Mouse (Mus musculus) MEL (cell line): ENCODE data around the gene Zzef1. TPM values are rescaled to one million over a fixed set of nuclear protein-coding genes. Genes with fewer than 3 reads are reported as not detected.

Source experiments
- DNase-seq: peaks from one replicate; pipeline ENCODE4 v3.0.0; 2011; ENCODE audit warnings: low read depth, low spot score
- H3K27ac ChIP-seq: 2 replicates; pipeline ENCODE4 v1.5.1; 2012; ENCODE audit warnings: low read depth, mild to moderate bottlenecking, control low read depth, low read length, moderate library complexity; ENCODE audit not compliant: control insufficient read depth
- H3K27me3 ChIP-seq, 2 experiments: fragments of 150-350 bp in 1 of 2; sonication (generic) in 1 of 2; 2 replicates each; pipeline ENCODE4 v1.6.1; 2012; ENCODE audit warnings: low read length in 2 of 2, mild to moderate bottlenecking in 2 of 2, improper control_type of control experiment in 1 of 2, moderate library complexity in 1 of 2; ENCODE audit not compliant: insufficient read depth in 2 of 2, control insufficient read depth in 1 of 2
- H3K36me3 ChIP-seq, 2 experiments: 2 replicates each; pipeline ENCODE4 v1.6.1; 2012 to 2014; ENCODE audit warnings: low read length in 2 of 2, improper control_type of control experiment in 1 of 2, inconsistent platforms in 1 of 2, mild to moderate bottlenecking in 1 of 2; ENCODE audit not compliant: insufficient read depth in 2 of 2, control insufficient read depth in 1 of 2
- H3K4me1 ChIP-seq, 2 experiments: fragments of 150-350 bp in 1 of 2; sonication (generic) in 1 of 2; 2 replicates each; pipeline ENCODE4 v1.6.1; 2012; ENCODE audit warnings: low read length in 2 of 2, improper control_type of control experiment in 1 of 2, mild to moderate bottlenecking in 1 of 2; ENCODE audit not compliant: insufficient read depth in 2 of 2, control insufficient read depth in 1 of 2
- H3K4me3 ChIP-seq, 2 experiments: fragments of 150-350 bp in 1 of 2; sonication (generic) in 1 of 2; 2 replicates each; pipeline ENCODE4 v1.5.1; 2012; ENCODE audit warnings: low read depth in 2 of 2, low read length in 2 of 2, mild to moderate bottlenecking in 2 of 2, moderate library complexity in 2 of 2, control low read depth in 1 of 2, improper control_type of control experiment in 1 of 2; ENCODE audit not compliant: control insufficient read depth in 1 of 2, insufficient read depth in 1 of 2
- H3K79me2 ChIP-seq: 2 replicates; pipeline ENCODE4 v1.6.1; 2012; ENCODE audit warnings: mild to moderate bottlenecking, low read length, moderate library complexity; ENCODE audit not compliant: control insufficient read depth, poor library complexity, insufficient read depth
- H3K9ac ChIP-seq: 2 replicates; pipeline ENCODE4 v1.6.1; 2012; ENCODE audit warnings: low read depth, mild to moderate bottlenecking, control low read depth, low read length, moderate library complexity; ENCODE audit not compliant: control insufficient read depth, poor library complexity, severe bottlenecking
- H3K9me3 ChIP-seq: fragments of 150-350 bp; sonication (generic); replicated peaks from 2 replicates; pipeline ENCODE4 v1.6.1; 2012; ENCODE audit warnings: mild to moderate bottlenecking, low read length, improper control_type of control experiment, moderate library complexity; ENCODE audit not compliant: insufficient read depth
- BHLHE40 ChIP-seq: IDR thresholded peaks from 2 replicates; pipeline ENCODE4 v1.6.1; 2012; ENCODE audit warnings: low read depth, mild to moderate bottlenecking, inconsistent platforms, low read length, improper control_type of control experiment, borderline replicate concordance
- CHD1 ChIP-seq: IDR thresholded peaks from 2 replicates; pipeline ENCODE4 v1.6.1; 2012; ENCODE audit warnings: low read depth, mild to moderate bottlenecking, inconsistent platforms, low read length, improper control_type of control experiment
- CHD2 ChIP-seq: IDR thresholded peaks from 2 replicates; pipeline ENCODE4 v1.6.1; 2011; ENCODE audit warnings: low read length, improper control_type of control experiment
- ELF1 ChIP-seq: IDR thresholded peaks from 2 replicates; pipeline ENCODE4 v1.6.1; 2014; ENCODE audit warnings: low read depth, mild to moderate bottlenecking, inconsistent platforms, low read length, improper control_type of control experiment, moderate library complexity
- EP300 ChIP-seq, 2 experiments: IDR thresholded peaks; 2 replicates each; pipeline ENCODE4 v1.6.1; 2011; ENCODE audit warnings: improper control_type of control experiment in 2 of 2, low read length in 2 of 2, low read depth in 1 of 2, mild to moderate bottlenecking in 1 of 2
- ETS1 ChIP-seq: IDR thresholded peaks from 2 replicates; pipeline ENCODE4 v1.6.1; 2012; ENCODE audit warnings: low read depth, mild to moderate bottlenecking, inconsistent platforms, low read length, improper control_type of control experiment, moderate library complexity
- GABPA ChIP-seq: IDR thresholded peaks from 2 replicates; pipeline ENCODE4 v1.6.1; 2012; ENCODE audit warnings: low read depth, mild to moderate bottlenecking, inconsistent platforms, low read length, improper control_type of control experiment, moderate library complexity
- HCFC1 ChIP-seq: IDR thresholded peaks from 2 replicates; pipeline ENCODE4 v1.6.1; 2012; ENCODE audit warnings: low read depth, mild to moderate bottlenecking, inconsistent platforms, low read length, improper control_type of control experiment, moderate library complexity
- JUND ChIP-seq: IDR thresholded peaks from 2 replicates; pipeline ENCODE4 v1.6.1; 2011; ENCODE audit warnings: low read depth, mild to moderate bottlenecking, improper control_type of control experiment, low read length
- MAX ChIP-seq: IDR thresholded peaks from 2 replicates; pipeline ENCODE4 v1.6.1; 2011; ENCODE audit warnings: low read length, improper control_type of control experiment
- MXI1 ChIP-seq: IDR thresholded peaks from 2 replicates; pipeline ENCODE4 v1.6.1; 2011; ENCODE audit warnings: mild to moderate bottlenecking, low read depth, low read length, improper control_type of control experiment
- MYC ChIP-seq: IDR thresholded peaks from 2 replicates; pipeline ENCODE4 v1.6.1; 2011; ENCODE audit warnings: low read depth, mild to moderate bottlenecking, low read length, improper control_type of control experiment, moderate library complexity
- NELFE ChIP-seq: IDR thresholded peaks from 2 replicates; pipeline ENCODE4 v1.6.1; 2011; ENCODE audit warnings: low read depth, low read length, improper control_type of control experiment
- NRF1 ChIP-seq: IDR thresholded peaks from 2 replicates; pipeline ENCODE4 v1.6.1; 2014; ENCODE audit warnings: low read depth, mild to moderate bottlenecking, inconsistent platforms, low read length, improper control_type of control experiment, moderate library complexity; ENCODE audit not compliant: poor library complexity, insufficient read depth, severe bottlenecking
- POLR2A ChIP-seq, 2 experiments: IDR thresholded peaks; 2 replicates each; pipeline ENCODE4 v1.6.1; 2011 to 2012; ENCODE audit warnings: low read length in 2 of 2, mild to moderate bottlenecking in 2 of 2, control low read depth in 1 of 2, improper control_type of control experiment in 1 of 2, low read depth in 1 of 2, moderate library complexity in 1 of 2; ENCODE audit not compliant: control insufficient read depth in 1 of 2, insufficient read depth in 1 of 2, poor library complexity in 1 of 2
- POLR2AphosphoS2 ChIP-seq: IDR thresholded peaks from 2 replicates; pipeline ENCODE4 v1.6.1; 2011; ENCODE audit warnings: low read length, improper control_type of control experiment
- SIN3A ChIP-seq: IDR thresholded peaks from 2 replicates; pipeline ENCODE4 v1.6.1; 2012; ENCODE audit warnings: low read length, improper control_type of control experiment, inconsistent platforms
- TAL1 ChIP-seq: IDR thresholded peaks from 2 replicates; pipeline ENCODE4 v1.6.1; 2012; ENCODE audit warnings: mild to moderate bottlenecking, inconsistent platforms, low read length, moderate library complexity, mixed read lengths
- TBP ChIP-seq: IDR thresholded peaks from 2 replicates; pipeline ENCODE4 v1.8.0; 2011; ENCODE audit warnings: low read depth, low read length, improper control_type of control experiment
- TCF12 ChIP-seq: IDR thresholded peaks from 2 replicates; pipeline ENCODE4 v1.6.1; 2014; ENCODE audit warnings: low read depth, mild to moderate bottlenecking, inconsistent platforms, low read length, improper control_type of control experiment, moderate library complexity
- USF1 ChIP-seq: IDR thresholded peaks from 2 replicates; pipeline ENCODE4 v1.6.1; 2014; ENCODE audit warnings: low read depth, mild to moderate bottlenecking, inconsistent platforms, low read length, improper control_type of control experiment, moderate library complexity
- USF2 ChIP-seq, 2 experiments: IDR thresholded peaks; 2 replicates each; pipeline ENCODE4 v1.6.1; 2011 to 2012; ENCODE audit warnings: improper control_type of control experiment in 2 of 2, low read length in 2 of 2, borderline replicate concordance in 1 of 2, inconsistent platforms in 1 of 2, low read depth in 1 of 2, mild to moderate bottlenecking in 1 of 2; ENCODE audit not compliant: insufficient read depth in 1 of 2
- ZMIZ1 ChIP-seq: IDR thresholded peaks from 2 replicates; pipeline ENCODE4 v1.6.1; 2012; ENCODE audit warnings: low read depth, mild to moderate bottlenecking, inconsistent platforms, low read length, improper control_type of control experiment, moderate library complexity
- polyA plus RNA-seq, 2 experiments: library from polyadenylated mRNA; stranded (reverse) in 1 of 2; unstranded in 1 of 2; fragments of >175 nt in 1 of 2; fragments of >200 nt in 1 of 2; gene quantifications; 2 replicates each; pipeline versions ENCODE4 v1.2.1 to v1.2.4; 2012; ENCODE audit warnings: low replicate concordance in 2 of 2, low read depth in 1 of 2; ENCODE audit not compliant: insufficient read length in 2 of 2, insufficient read depth in 1 of 2, missing spikeins in 1 of 2
- total RNA-seq: library from RNA; depleted of rRNA; stranded (reverse); fragments of 300-350 nt; gene quantifications from 2 replicates; pipeline ENCODE4 v1.2.3, GENCODE M21; 2012

Zzef1 gene
- total and polyA plus RNA-seq, 3 experiments: 13.3 to 17.6 TPM; not detected in 1

DNA sequence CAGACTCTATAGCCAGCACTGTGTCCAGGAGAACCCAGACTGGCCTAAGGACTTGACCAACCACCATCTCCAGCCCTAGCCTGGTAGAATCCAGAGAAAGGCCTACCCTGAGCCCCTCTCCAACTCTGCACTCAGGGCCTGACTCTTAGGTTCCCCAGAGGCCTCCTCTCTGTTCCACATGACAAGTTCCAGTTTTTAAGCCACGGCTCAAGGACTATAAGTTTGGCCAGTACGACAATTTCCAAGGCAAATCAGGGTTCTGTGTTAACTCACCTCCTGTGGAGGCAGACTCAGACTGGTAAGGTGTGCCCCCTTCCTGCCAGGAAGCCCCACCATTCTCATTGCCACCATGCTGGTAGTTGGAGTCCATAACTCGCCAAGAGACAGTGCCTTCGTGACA lies 158.2 kb downstream of the Zzef1 start:
- Histone ChIP-seq H3K79me2 (no peaks in the 10 kb centered on the region), H3K4me3 (no peak overlapping the region), H3K27ac (no peak overlapping the region), H3K9me3 (no peaks in the 10 kb centered on the region), H3K9ac (no peak overlapping the region), H3K4me1 (peaks cover 8 to 20% of the 10 kb centered on the region in 2 experiments), H3K27me3 (no peaks in the 10 kb centered on the region), H3K36me3 (peaks cover 0 to 8% of the 10 kb centered on the region in 2 experiments; a peak in 1 of 4 replicates)
- DNase-seq: no peak
- no peak for TF ChIP-seq GABPA

DNA sequence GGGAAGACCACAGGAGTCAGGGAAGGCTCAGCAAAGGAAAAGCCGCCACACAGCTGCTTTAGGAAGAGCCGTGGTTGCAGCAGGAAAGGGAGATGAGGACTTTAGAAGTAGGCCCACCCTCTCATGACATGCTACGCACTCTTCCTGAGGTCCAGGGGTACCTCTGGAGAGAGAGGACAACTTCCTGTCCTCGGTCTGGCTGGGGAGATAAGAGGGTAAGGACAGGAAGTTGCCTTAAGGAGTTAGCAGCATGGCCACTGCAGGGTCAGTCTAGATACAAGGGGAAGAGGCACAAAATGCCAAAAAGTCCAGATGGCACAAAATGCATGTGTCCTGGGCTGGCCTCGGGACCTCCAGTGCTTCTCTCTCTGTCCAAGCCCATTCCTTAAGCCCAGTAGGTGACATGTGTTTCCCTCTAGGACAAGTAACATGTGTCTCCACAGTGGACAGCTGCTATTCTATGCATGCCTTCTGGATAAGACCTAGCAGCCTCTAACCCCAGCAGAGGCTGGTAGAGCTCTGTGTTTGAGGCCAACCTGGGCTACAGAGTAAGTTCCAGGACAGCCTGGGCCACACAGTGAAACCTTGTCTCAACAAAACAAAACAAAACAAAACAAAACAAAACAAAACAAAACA lies 159.4 kb downstream of the Zzef1 start:
- H3K27ac ChIP-seq: no peak overlapping the region
- H3K36me3 ChIP-seq: peaks cover 0 to 8% of the 10 kb centered on the region in 2 experiments; a peak in 1 of 4 replicates
- peak; percentile 29 for DNase-seq
- H3K4me3 ChIP-seq: no peak overlapping the region
- H3K4me1 ChIP-seq: peaks cover 8 to 22% of the 10 kb centered on the region in 2 experiments
- no peaks in the 10 kb centered on the region for H3K79me2 ChIP-seq
- no peak overlapping the region for H3K9ac ChIP-seq
- H3K27me3 ChIP-seq: no peaks in the 10 kb centered on the region
- H3K9me3 ChIP-seq: no peaks in the 10 kb centered on the region
- no peak for TF ChIP-seq ZMIZ1
- peak; percentile 70 for TF ChIP-seq TAL1
- no peak for TF ChIP-seq USF2 (IDR thresholded peaks at IDR 0.05; ENCODE audit: borderline replicate concordance in 1 of 2, insufficient read depth in 1 of 2, low read depth in 1 of 2, low read length in 2 of 2)
- TF ChIP-seq NELFE: no peak
- peak; percentile 9 to 10; a peak in 1 of 4 replicates for TF ChIP-seq EP300 (IDR thresholded peaks at IDR 0.05; ENCODE audit: low read depth in 1 of 2, low read length in 2 of 2)
- no peak for TF ChIP-seq JUND
- TF ChIP-seq USF1: no peak
- TF ChIP-seq CHD2: no peak
- TF ChIP-seq GABPA: no peak
- TF ChIP-seq SIN3A: no peak
- 0 out of 2 replicates have a peak, but pooled peaks have one; percentile 28 for TF ChIP-seq TCF12
- no peak for TF ChIP-seq ELF1
- TF ChIP-seq POLR2AphosphoS2: no peak

DNA sequence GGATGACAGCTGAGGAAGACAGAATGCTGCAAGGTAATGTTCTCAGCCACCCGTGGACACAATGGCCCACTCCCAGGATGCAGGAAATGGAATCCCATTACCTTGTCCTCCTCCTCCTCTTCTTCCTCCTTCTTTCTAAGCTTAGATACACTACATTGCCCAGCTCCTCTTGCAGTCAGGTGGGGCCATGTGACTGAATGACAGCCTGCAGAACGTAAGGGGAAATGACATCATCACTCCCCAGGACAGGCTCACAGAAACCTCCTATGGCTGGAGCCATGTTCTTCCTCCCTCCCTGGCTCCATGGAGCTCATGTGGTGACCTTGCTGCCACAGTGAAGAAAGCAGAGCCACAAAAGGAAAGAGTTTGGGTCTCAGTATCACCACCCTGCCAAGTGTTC lies 161.3 kb downstream of the Zzef1 start:
- no peak overlapping the region; the same call in 1 of the 2 replicates for H3K9ac ChIP-seq

More for the DNA sequence above, 161.3 kb downstream of the Zzef1 start:
- H3K36me3 ChIP-seq: peaks cover 0 to 8% of the 10 kb centered on the region in 2 experiments; a peak in 1 of 4 replicates
- peaks cover 11 to 29% of the 10 kb centered on the region in 2 experiments for H3K4me1 ChIP-seq
- no peaks in the 10 kb centered on the region; the same call in 1 of the 2 replicates for H3K79me2 ChIP-seq
- no peak overlapping the region for H3K4me3 ChIP-seq
- no peaks in the 10 kb centered on the region for H3K9me3 ChIP-seq
- peak in 1 of 2 experiments; percentile 49; a peak in 1 of 4 replicates for TF ChIP-seq POLR2A (IDR thresholded peaks at IDR 0.05; ENCODE audit: control insufficient read depth in 1 of 2, insufficient read depth in 1 of 2, low read depth in 1 of 2, low read length in 2 of 2, poor library complexity in 1 of 2)
- TF ChIP-seq NELFE: peak; percentile 21; the same call in 1 of the 2 replicates
- peak; percentile 89 for TF ChIP-seq USF1
- peak; percentile 73 for TF ChIP-seq MAX
- 0 out of 2 replicates have a peak, but pooled peaks have one; percentile 32 for TF ChIP-seq TBP
- 0 out of 2 replicates have a peak, but pooled peaks have one; percentile 26 for TF ChIP-seq NRF1
- TF ChIP-seq TCF12: no peak
- TF ChIP-seq USF2 (IDR thresholded peaks at IDR 0.05; ENCODE audit: borderline replicate concordance in 1 of 2, insufficient read depth in 1 of 2, low read depth in 1 of 2, low read length in 2 of 2): 0 out of 4 replicates have a peak, but pooled peaks of 1 of the 2 experiments have one; percentile 20
- no peak for TF ChIP-seq TAL1
- peak; percentile 76 for TF ChIP-seq HCFC1
- 0 out of 2 replicates have a peak, but pooled peaks have one; percentile 55 for TF ChIP-seq JUND
- TF ChIP-seq ETS1: peak; percentile 54; the same call in 1 of the 2 replicates
- TF ChIP-seq MXI1: 0 out of 2 replicates have a peak, but pooled peaks have one; percentile 41
- TF ChIP-seq EP300 (IDR thresholded peaks at IDR 0.05; ENCODE audit: low read depth in 1 of 2, low read length in 2 of 2): no peak
- TF ChIP-seq MYC: 0 out of 2 replicates have a peak, but pooled peaks have one; percentile 15
- TF ChIP-seq BHLHE40: no peak
- no peak for TF ChIP-seq CHD1
- no peak overlapping the region; the same call in 1 of the 2 replicates for H3K27ac ChIP-seq
- no peaks in the 10 kb centered on the region for H3K27me3 ChIP-seq
- peak; percentile 74 for DNase-seq
